Mouse (Mus musculus) left cerebral cortex, adult 2 months (tissue): ENCODE measurements around the gene Zfp524. TPM values are rescaled to one million over a fixed set of nuclear protein-coding genes. Genes with fewer than 3 reads are reported as not detected.
"Not testable (repeated sequence)": the region's sequence is repeated elsewhere in the genome, so short reads cannot be mapped to it uniquely, and the experiment has no call there.

Experiments used
- DNase-seq, 2 experiments: peaks; one replicate each; pipeline ENCODE4 v3.0.0; 2021 to 2022; ENCODE audit warnings: low spot score in 2 of 2, mixed read lengths in 1 of 2; ENCODE audit errors: extremely low spot score in 1 of 2
- H3K27ac ChIP-seq: fragments of 200-600 bp; 2 replicates; pipeline ENCODE4 v1.8.1; 2022
- H3K4me3 ChIP-seq: fragments of 200-600 bp; 2 replicates; pipeline ENCODE4 v1.8.1; 2022
- CTCF ChIP-seq: fragments of 200-600 bp; IDR thresholded peaks from 2 replicates; pipeline ENCODE4 v1.8.1; 2022; ENCODE audit warnings: antibody characterized with exemption, mild to moderate bottlenecking, moderate library complexity
- intact Hi-C: fragments of 180-260 bp; cut with DNase I; formaldehyde crosslinking; loops from one replicate; pipeline ENCODE4 v1.15.1; 2025
- total RNA-seq, 2 experiments: library from RNA; stranded (reverse); gene quantifications; 2 replicates each; pipeline ENCODE4 v1.2.3; 2021

The Zfp524 gene
- total RNA-seq, 2 experiments from 2014 or later, result 6.3 to 6.5 TPM

DNA sequence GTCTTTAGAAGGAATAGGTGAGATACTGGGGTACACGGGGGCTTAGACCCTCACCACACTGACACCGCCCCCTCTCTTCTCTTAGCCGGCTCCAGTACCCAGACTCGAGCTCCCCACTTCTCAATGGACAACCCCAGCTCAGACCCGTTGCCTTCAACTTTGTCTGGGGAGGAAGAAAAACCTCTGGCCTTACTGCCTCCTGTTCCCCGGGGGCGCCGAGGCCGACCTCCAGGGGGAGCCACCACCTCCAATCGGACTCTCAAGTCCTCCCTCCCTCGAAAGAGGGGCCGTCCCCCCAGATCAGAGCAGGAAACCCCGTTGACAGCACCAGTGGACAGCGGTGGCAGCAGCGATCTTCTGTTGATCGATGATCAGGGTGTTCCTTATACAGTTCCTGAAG, 3.1 kb downstream of the Zfp524 start:
- TF ChIP-seq CTCF, result peak; percentile 22
- Histone ChIP-seq H3K27ac (no peak overlapping the region), H3K4me3 (no peak overlapping the region)
- no peak for DNase-seq
- intact Hi-C loops, result no loop called here

- no peak overlapping the region for H3K27ac ChIP-seq
- no peak for DNase-seq
- no peak for TF ChIP-seq CTCF
- H3K4me3 ChIP-seq, result no peak overlapping the region
- intact Hi-C loops, result no loop called here
Measured at GRCm38 (mm10) chr7:5017931-5018330, 3.7 kb downstream of the Zfp524 start.

DNA sequence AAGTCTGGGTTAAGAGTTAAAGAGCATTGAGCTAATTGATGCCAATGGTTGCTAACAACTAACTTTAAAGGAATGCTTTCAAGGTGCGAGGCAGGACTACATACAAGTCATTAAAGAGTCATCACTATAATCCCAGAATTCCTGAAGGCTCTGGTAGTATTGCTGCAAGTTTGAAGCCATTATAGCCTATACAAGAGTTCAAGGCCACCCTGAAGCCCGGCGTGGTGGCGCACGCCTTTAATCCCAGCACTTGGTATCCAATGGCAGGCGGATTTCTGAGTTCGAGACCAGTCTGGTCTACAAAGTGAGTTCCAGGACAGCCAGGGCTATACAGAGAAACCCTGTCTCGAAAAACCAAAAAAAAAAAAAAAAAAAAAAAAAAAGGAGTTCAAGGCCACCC, 5.4 kb downstream of the Zfp524 start:
- DNase-seq, intact Hi-C loops: not testable (repeated sequence)
- Histone ChIP-seq H3K4me3 (peak overlapping the region; percentile 76), H3K27ac (peak overlapping the region; percentile 51)

DNA sequence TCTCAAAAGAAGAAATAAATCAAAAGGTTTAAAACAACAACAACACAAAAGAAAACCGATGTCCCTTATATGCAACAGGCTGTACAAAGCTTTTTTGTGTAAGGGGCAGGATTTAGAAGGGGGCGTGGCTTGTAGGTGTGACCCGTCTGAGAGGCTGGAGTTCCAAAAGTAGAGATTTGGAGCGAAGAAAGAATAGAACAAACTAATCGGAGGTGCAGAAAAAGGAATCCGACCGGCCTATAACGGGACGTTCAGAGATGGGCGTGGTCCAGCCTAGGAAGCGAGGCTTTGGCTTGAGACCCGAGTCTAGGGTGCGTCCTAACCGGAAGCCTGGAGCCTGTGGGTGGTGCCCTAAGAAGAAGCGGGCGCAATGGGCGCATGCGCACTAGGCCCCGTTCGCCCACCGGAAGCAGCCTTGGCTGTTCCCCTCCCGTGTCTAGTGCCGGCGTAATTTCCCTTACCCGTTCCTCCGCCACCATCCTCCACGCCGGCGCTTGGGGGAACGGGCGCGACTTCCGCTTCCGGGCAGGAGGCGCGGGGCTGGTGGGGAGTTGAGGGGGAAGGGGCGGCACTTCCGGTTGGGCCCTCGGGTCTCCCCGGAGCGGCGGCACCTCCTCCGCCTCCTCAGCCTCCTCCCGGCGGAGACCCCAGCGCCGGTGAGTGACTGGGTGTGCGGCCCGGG, 5.9 kb downstream of the Zfp524 start, which contains the start of the genes Zfp865 and Ccdc106:
Gene Zfp865, plus strand, starts transcription at position 377 of the 682 bp plus-strand sequence.
Gene Ccdc106, plus strand, starts transcription at position 554 of the 682 bp plus-strand sequence.
- no peak; the same call in 1 of the 2 replicates for TF ChIP-seq CTCF
- H3K4me3 ChIP-seq, result peak within 1 kb of the TSS; percentile 76
- peak within 1 kb of the TSS; percentile 96 for H3K27ac ChIP-seq
- intact Hi-C loops, result loop anchor here (2.0 kb wide), 2 partner anchors 17 to 41 kb away; no protein-coding TSS in a partner anchor
- peak; percentile 99 for DNase-seq

DNA sequence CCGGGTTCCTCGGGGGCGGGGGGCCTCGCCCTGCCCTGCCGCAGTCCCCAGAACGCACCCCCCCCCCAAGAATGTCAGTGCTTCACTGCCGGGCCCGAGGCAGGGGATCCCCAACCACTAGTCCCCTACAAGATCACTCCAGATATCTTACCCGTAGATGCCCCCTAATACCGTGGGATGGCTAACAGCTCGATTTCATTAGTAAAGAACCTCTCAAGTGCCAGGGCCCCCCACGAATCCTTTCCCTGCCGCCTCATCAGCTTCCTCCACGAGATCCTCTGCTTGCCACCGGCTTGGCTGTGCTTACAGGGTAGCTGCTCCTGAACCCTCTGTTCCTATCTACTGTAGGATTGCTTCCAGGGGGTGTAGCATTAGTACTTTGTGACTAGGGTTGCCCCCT, 6.5 kb downstream of the Zfp524 start:
- H3K27ac ChIP-seq, result peak overlapping the region; percentile 96
- intact Hi-C loops, result loop anchor here (2.0 kb wide), 2 partner anchors 16 to 40 kb away; no protein-coding TSS in a partner anchor
- TF ChIP-seq CTCF, result no peak
- H3K4me3 ChIP-seq, result peak overlapping the region; percentile 76
- DNase-seq, result no peak

GRCm38 (mm10) chr7:5021197-5021596, 7.0 kb downstream of the Zfp524 start:
- TF ChIP-seq CTCF, result no peak
- intact Hi-C loops, result loop anchor here (2.0 kb wide), 2 partner anchors 16 to 40 kb away; no protein-coding TSS in a partner anchor
- Histone ChIP-seq H3K4me3 (peak overlapping the region; percentile 76), H3K27ac (peak overlapping the region; percentile 96; the same call in 1 of the 2 replicates)
- no peak for DNase-seq

DNA sequence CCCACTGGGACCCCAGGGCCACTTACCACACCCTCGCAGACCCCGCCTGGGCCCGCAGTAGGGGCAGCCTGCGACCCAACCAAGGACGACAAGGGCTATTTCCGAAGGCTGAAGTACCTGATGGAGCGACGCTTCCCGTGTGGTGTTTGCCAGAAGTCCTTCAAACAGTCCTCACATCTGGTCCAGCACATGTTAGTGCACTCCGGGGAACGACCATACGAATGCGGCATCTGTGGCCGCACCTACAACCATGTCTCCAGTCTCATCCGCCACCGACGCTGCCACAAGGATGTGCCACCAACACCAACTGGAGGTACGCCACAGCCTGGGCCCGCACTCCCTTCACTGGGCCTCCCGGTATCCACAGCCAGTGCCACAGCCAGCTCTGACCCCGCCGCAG, 15.3 kb downstream of the Zfp524 start:
- no peak for TF ChIP-seq CTCF
- Histone ChIP-seq H3K4me3 (no peak overlapping the region), H3K27ac (no peak overlapping the region)
- no peak for DNase-seq
- intact Hi-C loops, result no loop called here

GRCm38 (mm10) chr7:5029946-5030345, 15.7 kb downstream of the Zfp524 start:
- Histone ChIP-seq H3K4me3 (no peak overlapping the region), H3K27ac (no peak overlapping the region)
- intact Hi-C loops, result no loop called here
- no peak for TF ChIP-seq CTCF
- DNase-seq, result no peak

DNA sequence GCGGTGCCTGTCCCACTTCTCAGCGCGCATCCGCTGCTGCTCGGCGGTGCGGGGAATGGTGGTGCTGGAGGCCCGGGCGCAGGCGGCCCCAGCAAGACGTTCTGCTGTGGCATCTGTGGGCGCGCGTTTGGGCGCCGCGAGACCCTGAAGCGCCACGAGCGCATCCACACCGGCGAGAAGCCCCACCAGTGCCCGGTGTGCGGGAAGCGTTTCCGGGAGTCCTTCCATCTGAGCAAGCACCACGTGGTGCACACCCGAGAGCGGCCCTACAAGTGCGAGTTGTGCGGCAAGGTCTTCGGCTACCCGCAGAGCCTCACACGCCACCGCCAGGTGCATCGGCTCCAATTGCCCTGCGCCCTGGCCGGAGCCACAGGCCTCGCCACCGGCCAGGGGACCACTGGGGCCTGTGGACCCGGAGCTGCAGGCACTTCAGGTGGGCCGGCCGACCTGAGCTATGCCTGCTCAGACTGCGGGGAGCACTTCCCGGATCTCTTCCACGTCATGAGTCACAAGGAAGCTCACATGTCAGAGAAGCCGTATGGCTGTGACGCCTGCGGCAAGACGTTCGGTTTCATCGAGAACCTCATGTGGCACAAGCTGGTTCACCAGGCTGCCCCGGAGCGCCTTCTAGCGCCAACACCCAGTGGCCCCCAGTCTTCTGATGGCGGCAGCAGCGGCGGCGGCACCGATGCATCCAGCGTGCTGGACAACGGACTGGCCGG, 16.5 kb downstream of the Zfp524 start:
- intact Hi-C loops, result no loop called here
- TF ChIP-seq CTCF, result no peak
- no peak for DNase-seq
- H3K4me3 ChIP-seq, result no peak overlapping the region
- H3K27ac ChIP-seq, result no peak overlapping the region

DNA sequence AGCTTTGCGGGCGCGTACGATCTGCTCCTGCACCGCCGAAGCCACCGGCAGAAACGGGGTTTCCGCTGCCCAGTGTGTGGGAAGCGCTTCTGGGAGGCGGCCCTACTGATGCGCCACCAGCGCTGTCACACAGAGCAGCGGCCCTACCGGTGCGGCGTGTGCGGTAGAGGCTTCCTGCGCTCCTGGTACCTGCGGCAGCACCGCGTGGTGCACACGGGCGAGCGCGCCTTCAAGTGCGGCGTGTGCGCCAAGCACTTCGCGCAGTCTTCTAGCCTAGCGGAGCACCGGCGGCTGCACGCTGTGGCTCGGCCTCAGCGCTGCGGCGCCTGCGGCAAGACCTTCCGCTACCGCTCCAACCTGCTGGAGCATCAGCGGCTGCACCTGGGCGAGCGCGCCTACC, 17.3 kb downstream of the Zfp524 start:
- intact Hi-C loops, result no loop called here
- TF ChIP-seq CTCF, result no peak
- no peak overlapping the region for H3K4me3 ChIP-seq

DNA sequence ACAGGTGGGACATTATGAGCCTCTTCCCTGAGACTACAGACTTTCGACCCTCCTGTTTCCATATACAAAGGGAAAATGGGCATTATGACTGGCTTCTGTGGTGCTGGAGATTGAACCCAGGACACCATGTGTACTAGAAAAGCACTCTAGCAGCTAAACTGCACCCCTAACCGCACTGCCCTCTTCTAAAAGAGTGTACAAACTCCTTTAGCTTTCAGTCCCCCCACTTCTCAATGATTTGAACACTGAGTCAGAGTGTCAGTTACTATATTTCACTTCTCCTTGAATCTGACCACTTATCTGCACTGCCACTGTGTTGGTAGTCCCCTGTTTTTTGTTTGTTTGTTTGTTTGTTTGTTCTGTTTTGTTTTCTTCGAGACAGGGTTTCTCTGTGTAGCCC, 19.6 kb downstream of the Zfp524 start, which contains the start of gene 4632433K11Rik:
Gene 4632433K11Rik, plus strand, starts transcription at position 301 of the 400 bp plus-strand sequence.
- Histone ChIP-seq H3K27ac (no peak within 1 kb of the TSS), H3K4me3 (no peak within 1 kb of the TSS)
- TF ChIP-seq CTCF, result no peak
- intact Hi-C loops, result no loop called here
- DNase-seq, result no peak

More for the DNA sequence above, 17.3 kb downstream of the Zfp524 start:
- no peak overlapping the region for H3K27ac ChIP-seq
- no peak for DNase-seq

- no peak for TF ChIP-seq CTCF
- no peak overlapping the region for H3K4me3 ChIP-seq
- H3K27ac ChIP-seq, result no peak overlapping the region
- no peak for DNase-seq
- intact Hi-C loops, result loop anchor here (2.0 kb wide), 1 partner anchor 15 kb away; the partner anchor contains the start of genes Ccdc106 and Zfp865
Measured at GRCm38 (mm10) chr7:5035628-5036027, 21.4 kb downstream of the Zfp524 start.
